Mouse (Mus musculus) Patski (cell line): Measurements from ENCODE around the gene Asphd1. TPM values are rescaled to one million over a fixed set of nuclear protein-coding genes. Genes with fewer than 3 reads are reported as not detected.

ENCODE experiments used
- ATAC-seq: fragments of 100-300 bp; one replicate; pipeline ENCODE4 v1.8.0; 2021
- CTCF ChIA-PET: fragments of 350-600 bp; sonication (Branson Sonifier 250); formaldehyde crosslinking; loops from one replicate; lab custom pipeline; 2022; ENCODE audit warnings: inconsistent platforms; lab: Charles Lee
- POLR2A ChIA-PET: fragments of 350-600 bp; sonication (Branson Sonifier 250); formaldehyde crosslinking; loops from one replicate; lab custom pipeline; 2022; ENCODE audit warnings: antibody characterized with exemption, inconsistent platforms; lab: Charles Lee
- DNase-seq: peaks from one replicate; pipeline ENCODE4 v3.0.0-alpha.2; 2011; ENCODE audit warnings: low read depth, low spot score
- H3K27me3 ChIP-seq: fragments of 371-371 bp; one replicate; pipeline ENCODE4 v1.5.1; 2021
- CTCF ChIP-seq: fragments of 100-300 bp; IDR thresholded peaks from one replicate; pipeline ENCODE4 v1.5.1; 2021
- in situ Hi-C: fragments of 300-500 bp; cut with MboI; formaldehyde crosslinking; loops from 3 replicates; pipeline ENCODE4 v1.11.1; 2018; ENCODE audit warnings: low pct_unique_long_range_greater_than_20kb, mixed read lengths
- polyA plus RNA-seq: library from polyadenylated mRNA; unstranded; gene quantifications from one replicate; pipeline ENCODE4 v1.2.3, GENCODE M21; 2021

Gene Asphd1
- polyA plus RNA-seq, 1 experiment from 2014 or later: not detected

DNA sequence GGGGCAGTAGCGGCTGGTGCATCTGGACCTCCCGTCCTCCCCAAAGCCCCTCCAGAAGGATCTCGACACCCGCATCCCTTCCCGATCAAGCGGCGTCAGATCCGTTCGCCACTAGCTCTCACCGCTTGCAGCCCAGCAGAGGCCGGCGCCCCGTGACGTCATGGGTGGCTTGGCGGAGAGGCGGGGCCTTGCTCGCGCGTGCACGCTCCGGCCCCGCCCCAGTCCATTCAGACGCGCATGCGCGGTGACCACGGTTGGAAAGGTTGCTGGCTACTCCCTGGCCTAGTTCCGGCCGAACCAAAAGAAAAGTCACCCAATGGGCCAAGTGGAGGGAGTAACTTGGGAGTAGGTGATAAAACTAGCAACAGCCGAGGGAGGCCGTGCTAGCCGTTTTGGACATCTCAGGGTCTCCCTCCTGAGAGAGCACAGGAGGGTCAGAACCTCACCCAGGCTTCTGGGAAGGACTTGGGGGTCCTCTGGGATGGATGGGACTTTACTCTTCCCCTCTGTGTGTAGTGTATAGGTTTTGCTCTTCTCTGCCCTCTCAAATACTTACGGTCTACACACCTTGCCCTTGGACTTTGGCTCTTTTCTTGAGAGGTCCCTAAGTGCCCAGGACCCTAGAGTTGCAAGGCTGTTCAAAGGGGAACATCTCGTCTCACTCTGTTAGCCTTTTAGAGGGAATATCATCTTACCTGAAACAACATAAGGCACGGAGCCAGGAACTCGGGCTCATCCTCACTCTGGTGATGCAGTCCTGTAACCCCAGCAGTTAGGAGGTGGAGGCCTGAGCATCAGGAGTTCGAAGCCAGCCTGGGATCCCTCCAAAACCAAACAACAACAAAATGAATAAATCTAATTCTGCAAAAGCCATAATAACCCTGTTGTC lies 51.0 kb downstream of the Asphd1 start:
- ChIA-PET POLR2A (interaction anchor here (0.6 to 1.5 kb wide), 2 partner anchors 13 to 422 kb away, joined by 3 to 7 read pairs; partner anchors contain the start of gene Taok2), CTCF (no interaction called here)
- peak; percentile 61 for DNase-seq
- in situ Hi-C loops: no loop called here
- peak; percentile 85 for ATAC-seq
- no peak for TF ChIP-seq CTCF
- no peaks in the 10 kb centered on the region for H3K27me3 ChIP-seq

DNA sequence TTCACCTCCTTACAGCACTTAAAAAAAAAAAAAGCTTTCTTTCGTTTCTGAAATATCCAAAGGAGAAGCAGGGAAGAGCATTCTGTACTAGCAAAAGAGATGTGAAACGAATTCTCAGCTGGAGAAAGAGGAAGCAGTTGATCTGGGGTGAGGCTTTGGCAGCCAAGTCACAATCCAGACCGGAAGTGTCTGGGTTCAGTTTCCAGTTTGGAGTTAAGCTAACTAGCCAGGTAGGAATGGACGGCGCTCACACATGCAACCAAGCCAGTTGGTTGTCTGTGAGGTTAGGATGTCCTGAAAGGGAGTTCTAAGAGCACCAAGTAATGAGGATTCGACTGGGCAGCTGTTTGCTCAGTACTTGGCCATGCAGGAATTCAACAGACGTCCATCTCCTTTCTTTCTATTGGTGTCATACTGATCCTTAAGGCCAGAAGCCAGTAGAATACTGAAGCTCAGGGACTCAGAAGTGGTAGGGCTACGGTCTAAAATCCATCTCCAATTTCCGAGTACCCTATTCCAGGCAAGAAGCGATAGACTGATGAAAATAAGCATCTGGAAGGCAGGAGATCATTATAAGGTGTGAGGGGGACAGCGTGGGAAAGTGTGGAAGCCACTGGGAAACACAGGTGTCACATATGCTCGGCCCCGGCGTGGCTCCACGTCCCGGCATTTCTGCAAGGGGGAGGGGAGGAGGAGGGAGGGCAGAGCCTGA lies 51.8 kb downstream of the Asphd1 start:
- CTCF ChIA-PET: no interaction called here
- no peaks in the 10 kb centered on the region for H3K27me3 ChIP-seq
- no peak for TF ChIP-seq CTCF
- POLR2A ChIA-PET: interaction anchor here (0.6 to 1.5 kb wide), 5 partner anchors 13 to 33 kb away, joined by 3 to 7 read pairs (median 3); partner anchors contain the start of gene Taok2
- ATAC-seq (no peak), DNase-seq (no peak)
- in situ Hi-C loops: no loop called here

DNA sequence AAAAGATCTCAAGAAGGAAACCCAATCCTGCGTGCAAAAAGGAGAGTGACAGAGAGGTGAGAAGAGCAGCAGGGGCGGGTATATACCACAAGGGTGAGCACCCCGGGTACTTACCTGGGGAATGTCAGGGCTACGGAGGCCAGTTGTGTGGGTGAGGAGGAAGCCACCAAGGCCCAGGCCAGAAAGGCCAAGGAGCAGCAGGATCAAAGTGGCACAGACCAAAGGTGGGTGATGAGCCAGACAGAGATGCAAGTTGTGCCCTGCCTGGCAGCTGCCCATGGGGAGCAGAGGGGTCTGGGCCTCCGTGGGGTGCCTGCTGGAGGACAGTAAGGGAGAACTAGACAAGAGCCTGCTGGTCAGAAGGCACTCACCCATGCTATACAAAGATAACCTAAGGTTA lies 52.5 kb downstream of the Asphd1 start:
- no peak for DNase-seq
- CTCF ChIA-PET: no interaction called here
- no peak for ATAC-seq
- TF ChIP-seq CTCF: no peak
- POLR2A ChIA-PET: interaction anchor here (1.0 to 1.5 kb wide), 2 partner anchors 12 to 16 kb away, joined by 3 to 7 read pairs; partner anchors contain the start of gene Taok2
- H3K27me3 ChIP-seq: no peaks in the 10 kb centered on the region
- in situ Hi-C loops: no loop called here

Other genes with a start within 250 kb of the Asphd1 start
- 1.3 TPM for gene Coro1a, start 241.8 kb downstream of the Asphd1 start, polyA plus RNA-seq
- gene Mapk3, start 190.0 kb downstream of the Asphd1 start, polyA plus RNA-seq: 122 TPM
- 3.0 TPM for gene Gdpd3, start 183.2 kb downstream of the Asphd1 start, polyA plus RNA-seq
- gene Ypel3, start 172.6 kb downstream of the Asphd1 start, polyA plus RNA-seq: 109 TPM
- 0.49 TPM for gene Tbx6, start 168.1 kb downstream of the Asphd1 start, polyA plus RNA-seq
- gene Ppp4c, start 157.1 kb downstream of the Asphd1 start, polyA plus RNA-seq: 94.3 TPM
- gene Fam57b, start 151.9 kb downstream of the Asphd1 start, polyA plus RNA-seq: 1.3 TPM
- gene 4930451I11Rik, start 117.9 kb downstream of the Asphd1 start, polyA plus RNA-seq: not detected
- gene Doc2a, start 102.2 kb downstream of the Asphd1 start, polyA plus RNA-seq: not detected
- gene Hirip3, start 87.6 kb downstream of the Asphd1 start, polyA plus RNA-seq: 58.5 TPM
- 67.7 TPM for gene Ino80e, start 87.2 kb downstream of the Asphd1 start, polyA plus RNA-seq
- gene Taok2, start 64.9 kb downstream of the Asphd1 start, polyA plus RNA-seq: 66.0 TPM
- gene Tmem219, start 26.7 kb downstream of the Asphd1 start, polyA plus RNA-seq: 48.0 TPM
- 14.0 TPM for gene Kctd13, start 20.7 kb downstream of the Asphd1 start, polyA plus RNA-seq
- 0.08 TPM for gene Sez6l2, start 981 bp upstream of the Asphd1 start, polyA plus RNA-seq
- gene Cdipt, start 26.3 kb upstream of the Asphd1 start, polyA plus RNA-seq: 143 TPM
- gene Cdiptos, start 26.5 kb upstream of the Asphd1 start, polyA plus RNA-seq: 1.3 TPM
- gene Mvp, start 65.0 kb upstream of the Asphd1 start, polyA plus RNA-seq: 104 TPM
- 0.33 TPM for gene Pagr1b, start 66.9 kb upstream of the Asphd1 start, polyA plus RNA-seq
- gene Pagr1a, start 67.8 kb upstream of the Asphd1 start, polyA plus RNA-seq: 17.5 TPM
- gene Gm42742, start 71.5 kb upstream of the Asphd1 start, polyA plus RNA-seq: 39.5 TPM
- 0.36 TPM for gene Prrt2, start 71.6 kb upstream of the Asphd1 start, polyA plus RNA-seq
- gene Maz, start 77.5 kb upstream of the Asphd1 start, polyA plus RNA-seq: 139 TPM
- 47.3 TPM for gene Kif22, start 92.9 kb upstream of the Asphd1 start, polyA plus RNA-seq
- gene Zg16, start 137.7 kb upstream of the Asphd1 start, polyA plus RNA-seq: not detected
- 0.71 TPM for gene AI467606, start 141.8 kb upstream of the Asphd1 start, polyA plus RNA-seq
- gene Qprt, start 172.6 kb upstream of the Asphd1 start, polyA plus RNA-seq: not detected
- 0.21 TPM for gene Spn, start 188.2 kb upstream of the Asphd1 start, polyA plus RNA-seq
- gene Cd2bp2, start 246.5 kb upstream of the Asphd1 start, polyA plus RNA-seq: 66.6 TPM